ENCODE assay signal across 7 mouse cellular contexts in genomic region chr10:126845309-126845911, GRCm38 (mm10). TPM values are rescaled to one million over a fixed set of nuclear protein-coding genes. Genes with fewer than 3 reads are reported as not detected.
DNase-seq lines count a peak whose midpoint lies in the region; ATAC-seq and TF ChIP-seq lines count a peak whose summit lies in the region.

No protein-coding gene starts in this region.

- H3K27me3 ChIP-seq in MEL (ENCODE audit: control insufficient read depth in 1 of 2, insufficient read depth in 2 of 2, low read length in 2 of 2) = no peaks in the 10 kb centered on the region
- no peaks in the 10 kb centered on the region for H3K27me3 ChIP-seq in hindbrain, embryonic 11.5 days (ENCODE audit: control insufficient read depth, insufficient read depth, low read length)

- H3K4me2 ChIP-seq in hindbrain, embryonic 11.5 days (replicated peaks; ENCODE audit: low read depth, low read length) = no peak overlapping the region

- H3K4me1 ChIP-seq in MEL (ENCODE audit: control insufficient read depth in 1 of 2, insufficient read depth in 2 of 2, low read length in 2 of 2) = 0 out of 4 replicates have a peak, but pooled peaks cover 0 to 9% of the 10 kb centered on the region in 2 experiments
- H3K4me1 ChIP-seq in hindbrain, embryonic 11.5 days (replicated peaks; ENCODE audit: control insufficient read depth, insufficient read depth, low read length) = no peaks in the 10 kb centered on the region

- H3K36me3 ChIP-seq in MEL (ENCODE audit: control insufficient read depth in 1 of 2, insufficient read depth in 2 of 2, low read length in 2 of 2) = no peaks in the 10 kb centered on the region
- H3K36me3 ChIP-seq in hindbrain, embryonic 11.5 days (ENCODE audit: control insufficient read depth, insufficient read depth, low read length) = no peaks in the 10 kb centered on the region

- H3K27ac ChIP-seq in MEL (ENCODE audit: control insufficient read depth, low read depth, low read length) = no peak overlapping the region
- no peak overlapping the region for H3K27ac ChIP-seq in hindbrain, embryonic 11.5 days (ENCODE audit: low read depth, low read length)

- no peak for TF ChIP-seq EP300 in MEL (IDR thresholded peaks at IDR 0.05; ENCODE audit: low read depth in 1 of 2, low read length in 2 of 2)

- ATAC-seq in hindbrain, embryonic 11.5 days (ENCODE audit: low FRiP score) = 0 out of 2 replicates have a peak, but pooled peaks have one; percentile 49
- no peak for ATAC-seq in megakaryocyte, adult 5-6 weeks (ENCODE audit: poor library complexity, severe bottlenecking)

- no peak for TF ChIP-seq POLR2A in MEL (IDR thresholded peaks at IDR 0.05; ENCODE audit: control insufficient read depth in 1 of 2, insufficient read depth in 1 of 2, low read depth in 1 of 2, low read length in 2 of 2, poor library complexity in 1 of 2)

- TF ChIP-seq RAD21 in MEL (IDR thresholded peaks at IDR 0.05; ENCODE audit: low read depth, low read length) = no peak

- TF ChIP-seq CTCF in MEL (IDR thresholded peaks at IDR 0.05 in 2 of 3, conservative IDR thresholded peaks at IDR 0.05 in 1 of 3; ENCODE audit: control insufficient read depth in 1 of 3, insufficient read depth in 1 of 3, low read depth in 2 of 3, low read length in 3 of 3, poor library complexity in 1 of 3, severe bottlenecking in 1 of 3) = no peak

- peak overlapping the region in 1 of 2 experiments; percentile 21; a peak in 2 of 4 replicates for H3K4me3 ChIP-seq in MEL (ENCODE audit: control insufficient read depth in 1 of 2, insufficient read depth in 1 of 2, low read depth in 2 of 2, low read length in 2 of 2)
- no peak overlapping the region for H3K4me3 ChIP-seq in hindbrain, embryonic 11.5 days (ENCODE audit: low read depth, low read length)

- peak overlapping the region; percentile 6; the same call in 1 of the 2 replicates for H3K9ac ChIP-seq in MEL (ENCODE audit: control insufficient read depth, low read depth, low read length, poor library complexity, severe bottlenecking)
- H3K9ac ChIP-seq in hindbrain, embryonic 11.5 days (ENCODE audit: low read depth, low read length) = no peak overlapping the region

- WGBS in hindbrain, embryonic 11.5 days = 33% methylated on average over 10 of the region's 10 CpGs

- intact Hi-C loops in left cerebral cortex, postnatal 36 days (cut with DNase I) = no loop called here

- DNase-seq in MEL (ENCODE audit: low read depth, low spot score) = peak; percentile 31
- peak; percentile 81 for DNase-seq in brain, adult 2 months (ENCODE audit: low read depth, low spot score)
- peak; percentile 31 for DNase-seq in hindbrain, embryonic 11.5 days (ENCODE audit: low spot score)
- peak; percentile 41 to 49 for DNase-seq in left cerebral cortex, postnatal 36 days (ENCODE audit: low spot score in 2 of 2)
- DNase-seq in right cerebral cortex, adult 18-20 months = peak; percentile 60
- DNase-seq in urinary bladder, postnatal 4 days (ENCODE audit: low spot score in 2 of 2) = no peak

- H3K9me3 ChIP-seq in MEL (replicated peaks; ENCODE audit: insufficient read depth, low read length) = no peaks in the 10 kb centered on the region
- no peaks in the 10 kb centered on the region for H3K9me3 ChIP-seq in hindbrain, embryonic 11.5 days (ENCODE audit: control insufficient read depth, low read length)

- H3K79me2 ChIP-seq in MEL (ENCODE audit: control insufficient read depth, insufficient read depth, low read length, poor library complexity) = no peaks in the 10 kb centered on the region

TF ChIP-seq in MEL, 35 proteins besides CTCF, POLR2A, EP300 and RAD21:
- TF ChIP-seq POLR2AphosphoS5 (IDR thresholded peaks at IDR 0.05; ENCODE audit: borderline replicate concordance, low read depth, low read length) (no peak), RCOR1 (IDR thresholded peaks at IDR 0.05; ENCODE audit: low read depth, low read length) (no peak), CHD2 (IDR thresholded peaks at IDR 0.05; ENCODE audit: low read length) (no peak)

RNA-seq across cellular contexts. Expression of gene Atp23, which starts 55.7 kb away (rescaled TPM):
- total RNA-seq in MEL (2012; rRNA removed) = 23.0 and 23.9 TPM in 2 replicates
- polyA plus RNA-seq in MEL (2012; ENCODE audit: insufficient read depth in 1 of 2, insufficient read length in 2 of 2, low read depth in 1 of 2, low replicate concordance in 2 of 2, missing spikeins in 1 of 2) = 10 to 100 TPM in 1 of 2 experiments, not detected in 1; 26.1 TPM
- 14.3 TPM in 2 replicates for polyA plus RNA-seq in hindbrain, embryonic 11.5 days (2014; fragmentation: Nextera tagmentation; extraction: Ambion mirVana)
- total RNA-seq in left cerebral cortex, postnatal 36 days (2021) = 1 to 10 TPM; 8.9 to 9.5 TPM
- 7.0 and 8.6 TPM in 2 replicates for total RNA-seq in megakaryocyte, adult 5-6 weeks (2015)
- total RNA-seq in megakaryocyte, adult 5-6 weeks (2017) = 3.5 and 5.1 TPM in 2 replicates

Comparison
In these comparisons a context has a peak if more than half of its experiments do, and no peak if none do; other contexts are left out.
1. DNase-seq: peak in MEL (single experiment), brain, adult 2 months (single experiment), hindbrain, embryonic 11.5 days (single experiment), left cerebral cortex, postnatal 36 days (2 of 2) and right cerebral cortex, adult 18-20 months (single experiment); none in urinary bladder, postnatal 4 days (0 of 2).